21 mouse cellular contexts compared by ENCODE assay signal in the genomic region with DNA sequence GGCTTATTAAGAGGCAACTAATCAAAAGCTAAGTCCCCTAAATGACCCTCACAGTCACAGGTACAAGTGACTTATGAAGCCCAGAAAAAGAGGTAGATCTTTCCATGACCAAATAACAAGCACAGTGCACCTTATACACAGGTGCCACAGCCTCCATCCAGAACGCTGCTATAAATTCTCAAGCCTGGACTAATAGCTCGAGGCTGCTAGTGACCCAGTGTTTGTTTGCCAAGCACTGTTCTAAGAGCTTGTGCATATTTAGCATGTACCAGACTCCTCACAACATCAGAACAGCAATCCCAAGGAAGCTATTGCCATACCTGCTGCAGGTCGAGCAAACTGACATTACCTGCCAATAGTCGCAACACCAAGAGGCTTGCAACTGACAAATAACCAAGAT.
"Had no signal": no experiment of that assay in that cellular context is flagged by ENCODE, and none has a peak within 500 bp of the region (broad histone marks: within the 10 kb centered on the region; RNA-seq: fewer than 3 reads in every experiment).

No protein-coding gene starts in this region.

- H3K4me2 ChIP-seq: limb, embryonic 12.5 days; limb, embryonic 15.5 days; liver, embryonic 11.5 days; lung, embryonic 14.5 days; midbrain, embryonic 12.5 days; midbrain, embryonic 15.5 days; neural tube, embryonic 12.5 days; neural tube, embryonic 15.5 days had no signal

- H3K9me3 ChIP-seq: limb, embryonic 12.5 days; limb, embryonic 15.5 days; midbrain, embryonic 15.5 days; neural tube, embryonic 12.5 days; neural tube, embryonic 15.5 days had no signal

- H3K27ac ChIP-seq: limb, embryonic 12.5 days; limb, embryonic 15.5 days; liver, embryonic 14.5 days; macrophage; midbrain, embryonic 12.5 days; midbrain, embryonic 15.5 days; neural tube, embryonic 12.5 days; neural tube, embryonic 15.5 days had no signal

- H3K9ac ChIP-seq: limb, embryonic 12.5 days; limb, embryonic 15.5 days; liver, embryonic 14.5 days; liver, postnatal 0 days; lung, embryonic 14.5 days; midbrain, embryonic 12.5 days; midbrain, embryonic 15.5 days; neural tube, embryonic 12.5 days; neural tube, embryonic 15.5 days had no signal

- H3K36me3 ChIP-seq: midbrain, embryonic 15.5 days; neural tube, embryonic 15.5 days had no signal

- H3K4me3 ChIP-seq: limb, embryonic 12.5 days; limb, embryonic 15.5 days; midbrain, embryonic 12.5 days; midbrain, embryonic 15.5 days; neural tube, embryonic 12.5 days; neural tube, embryonic 15.5 days had no signal

- H3K27me3 ChIP-seq: limb, embryonic 12.5 days; limb, embryonic 15.5 days; midbrain, embryonic 15.5 days; neural tube, embryonic 12.5 days; neural tube, embryonic 15.5 days had no signal

- DNase-seq: left cerebral cortex, postnatal 4 days; liver, postnatal 0 days; lung, embryonic 14.5 days; right cerebral cortex, adult 18-20 months; right cerebral cortex, postnatal 14 days; right cerebral cortex, postnatal 4 days; thymus, adult 2 months; thymus, postnatal 14 days; thymus, postnatal 4 days had no signal

- ATAC-seq: inflammation-experienced regulatory T-cells, adult 6 months; intestine, embryonic 16.5 days; liver, postnatal 0 days; lung, postnatal 0 days; midbrain, embryonic 15.5 days had no signal
